Mouse (Mus musculus): ENCODE measurements around the gene Tmem200b. TPM values are rescaled to one million over a fixed set of nuclear protein-coding genes. Genes with fewer than 3 reads are reported as not detected.

Gene Tmem200b
- polyA plus RNA-seq (2017; shearing (Covaris generic)) = not detected

DNA sequence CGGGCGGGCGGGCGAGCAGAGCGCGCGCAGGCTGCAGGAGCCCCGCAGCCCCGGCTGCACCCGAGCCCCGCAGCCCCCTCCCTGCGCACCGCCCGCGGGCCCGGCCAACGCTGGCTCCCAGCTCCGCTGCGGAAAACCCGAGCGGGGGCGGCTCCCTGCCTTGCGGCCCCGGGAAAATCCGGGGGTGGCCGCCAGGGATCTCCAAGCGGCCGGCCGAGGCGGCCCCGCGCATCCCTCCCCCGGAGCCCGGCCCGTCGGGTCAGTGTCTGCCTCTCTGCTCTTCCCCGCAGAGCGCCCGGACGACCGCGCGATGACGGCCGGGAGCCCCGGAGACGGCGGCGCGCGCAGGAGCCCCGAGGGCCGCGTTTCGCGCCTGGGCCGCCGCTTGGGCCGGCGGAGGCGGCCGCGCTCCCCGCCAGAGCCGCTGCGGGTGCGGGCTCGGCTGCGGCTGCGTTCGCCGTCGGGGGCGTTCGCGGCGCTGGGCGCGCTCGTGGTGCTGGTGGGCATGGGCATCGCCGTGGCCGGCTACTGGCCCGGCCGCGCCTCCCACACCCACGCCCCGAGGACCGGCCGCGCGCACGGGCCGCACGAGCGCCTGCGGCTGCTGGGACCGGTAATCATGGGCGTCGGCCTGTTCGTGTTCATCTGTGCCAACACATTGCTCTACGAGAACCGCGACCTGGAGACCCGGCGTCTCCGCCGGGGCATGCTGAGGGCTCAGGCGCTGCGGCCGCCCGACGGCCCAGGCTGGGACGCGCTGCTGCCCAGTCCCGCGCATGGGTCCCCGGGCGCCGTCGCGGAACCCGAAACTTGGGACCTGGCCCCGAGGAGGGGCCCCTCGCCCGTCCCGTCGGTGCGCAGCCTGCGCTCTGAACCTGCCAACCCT lies at the start of gene Tmem200b:
Tmem200b (plus strand) TSS at position 311 of the 886 bp plus-strand sequence.
- ATAC-seq = no peak

DNA sequence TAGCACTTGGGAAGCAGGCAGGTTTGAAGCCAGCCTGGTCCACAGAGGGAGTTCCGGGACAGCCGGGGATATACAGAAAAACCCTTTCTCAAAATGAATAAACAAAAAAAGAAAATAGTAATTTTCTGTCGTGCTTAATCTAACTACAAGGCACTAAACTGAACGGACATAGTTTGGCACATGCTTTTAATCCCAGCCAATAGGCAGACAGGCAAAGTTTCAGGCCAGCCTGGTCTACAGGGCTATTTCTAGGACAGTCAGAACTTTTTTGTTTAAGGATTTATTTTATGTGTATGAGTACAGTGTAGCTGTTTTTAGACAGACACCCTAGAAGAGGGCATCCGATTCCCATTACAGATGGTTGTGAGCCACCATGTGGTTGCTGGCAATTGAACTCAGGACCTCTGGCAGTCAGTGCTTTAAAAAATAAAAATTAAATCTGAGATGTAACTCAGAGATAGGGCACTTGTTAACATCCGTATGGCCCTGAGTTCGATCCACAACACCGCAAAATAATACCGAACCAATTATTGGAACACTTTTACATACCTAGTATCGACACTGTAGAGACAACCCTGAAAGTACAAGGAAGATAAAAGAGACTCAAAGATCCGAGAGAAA lies 48.8 kb upstream of the Tmem200b start:
- peak; percentile 21 for ATAC-seq

DNA sequence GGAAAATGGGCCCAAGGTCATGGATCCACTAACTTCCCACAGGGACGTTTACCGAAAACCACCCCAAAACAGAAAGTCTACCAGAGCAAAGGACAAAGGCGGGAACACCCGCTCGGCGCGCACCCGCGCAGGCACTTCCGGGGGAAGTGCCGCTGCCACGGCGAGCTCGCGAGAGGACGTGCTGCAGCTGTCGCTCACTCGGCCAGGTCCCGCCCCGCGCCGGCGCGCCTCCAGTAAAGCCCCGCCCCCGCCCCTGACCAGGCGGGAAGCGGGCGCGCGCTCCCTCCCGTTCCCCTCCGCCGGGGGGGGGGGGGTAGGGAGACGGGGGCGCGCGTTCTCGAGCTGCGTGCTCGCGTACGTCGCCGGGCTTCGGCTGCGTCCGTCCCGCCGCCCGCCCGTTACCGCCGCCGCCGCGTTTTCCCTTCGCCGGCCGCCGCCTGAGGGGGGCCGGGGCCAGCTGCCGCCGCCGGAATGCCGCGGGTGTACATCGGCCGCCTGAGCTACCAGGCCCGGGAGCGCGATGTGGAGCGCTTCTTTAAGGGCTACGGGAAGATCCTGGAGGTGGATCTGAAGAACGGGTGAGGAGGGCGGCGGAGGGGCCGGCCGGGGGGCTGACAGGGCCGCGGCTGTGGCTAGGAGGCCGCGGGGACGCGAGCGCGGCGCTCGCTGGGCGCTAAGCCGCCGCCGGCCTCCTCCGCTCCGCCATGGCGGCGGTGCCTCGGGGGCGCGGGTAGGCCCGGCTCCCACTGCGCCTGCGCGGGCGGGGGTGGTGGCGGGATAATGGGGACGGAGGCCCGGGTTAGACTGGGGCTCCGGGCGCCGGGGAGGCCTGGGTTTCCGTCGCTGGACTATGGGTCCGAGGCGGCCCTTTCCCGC lies 48.0 kb upstream of the Tmem200b start, which contains the start of gene Srsf4:
Srsf4 (plus strand) TSS at position 325 of the 876 bp plus-strand sequence.
- ATAC-seq = peak; percentile 93

DNA sequence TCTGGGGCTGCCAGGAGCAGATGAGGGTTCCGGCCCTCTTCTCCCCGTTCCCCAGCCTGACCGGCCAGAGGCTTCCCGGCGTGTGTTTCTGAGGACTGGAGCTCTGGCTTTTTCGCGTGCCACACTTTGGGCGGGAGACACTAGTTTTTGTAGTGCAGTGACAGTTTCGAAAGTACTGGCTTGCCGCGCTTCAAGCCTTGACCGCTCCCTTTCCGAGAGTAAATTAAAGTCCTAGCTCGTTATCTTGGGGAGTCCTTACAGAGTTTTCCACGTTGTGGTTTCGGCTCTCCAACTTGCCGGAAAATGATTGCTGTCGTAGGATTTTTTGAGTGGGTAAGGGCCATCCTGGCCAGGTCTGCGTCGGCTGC lies 47.4 kb upstream of the Tmem200b start:
- no peak for ATAC-seq

DNA sequence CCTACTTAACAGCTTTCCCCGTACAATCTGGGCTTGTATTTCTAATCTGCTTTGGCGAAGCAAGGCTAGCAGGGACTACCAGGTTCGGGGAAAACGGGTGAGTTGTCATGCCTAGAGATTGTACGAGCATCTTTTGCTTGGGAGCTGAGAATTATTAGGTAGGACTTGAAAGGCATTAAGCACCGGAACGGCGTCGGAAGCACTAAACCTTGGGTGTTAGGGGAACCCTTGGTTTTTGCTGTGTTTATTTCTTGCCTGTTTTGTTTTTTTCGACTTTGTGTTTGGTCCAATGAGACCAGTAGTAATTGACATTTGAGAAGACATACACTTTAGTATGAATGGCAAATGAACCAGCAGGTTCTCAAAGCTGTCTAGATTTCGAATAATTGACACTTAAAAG lies 47.0 kb upstream of the Tmem200b start:
- ATAC-seq = no peak

DNA sequence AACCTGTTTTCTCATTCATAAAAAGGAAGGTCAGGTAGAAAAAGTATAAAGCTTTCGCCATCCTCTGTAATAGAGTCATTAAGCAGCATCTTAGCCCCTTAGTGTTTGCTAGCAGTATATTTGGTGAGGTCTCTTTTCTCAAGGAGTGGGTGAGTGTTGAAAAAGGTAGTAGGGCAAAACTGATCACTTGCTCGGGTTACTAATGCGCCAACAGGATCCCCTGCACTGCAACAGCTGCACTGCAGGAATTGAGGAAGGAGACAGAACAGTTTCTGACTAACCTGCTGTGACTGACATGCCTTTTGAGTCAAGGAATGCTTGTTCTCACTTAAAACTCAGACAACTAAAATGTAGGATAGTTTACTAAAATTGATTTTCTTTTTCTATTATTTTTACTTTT lies 46.3 kb upstream of the Tmem200b start:
- no peak for ATAC-seq

DNA sequence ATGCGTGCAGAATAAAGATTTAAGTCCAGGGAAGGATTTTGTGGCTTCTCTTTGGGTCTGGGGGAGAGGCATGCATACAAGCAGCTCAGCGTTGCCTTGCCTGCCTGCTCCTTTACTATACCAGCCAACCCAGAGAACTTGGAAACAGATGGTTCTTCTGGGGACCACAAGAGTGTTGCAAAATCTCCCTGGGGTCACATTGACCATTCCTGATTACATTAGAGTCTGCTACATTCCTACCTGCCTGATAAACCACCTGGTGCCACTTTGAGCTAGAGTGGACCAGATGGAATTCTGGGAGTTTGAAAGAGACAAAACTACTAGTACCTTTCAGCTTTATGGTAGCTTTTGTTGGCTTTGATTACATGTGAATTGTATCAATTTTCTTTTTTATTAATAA lies 44.7 kb upstream of the Tmem200b start:
- ATAC-seq = no peak

DNA sequence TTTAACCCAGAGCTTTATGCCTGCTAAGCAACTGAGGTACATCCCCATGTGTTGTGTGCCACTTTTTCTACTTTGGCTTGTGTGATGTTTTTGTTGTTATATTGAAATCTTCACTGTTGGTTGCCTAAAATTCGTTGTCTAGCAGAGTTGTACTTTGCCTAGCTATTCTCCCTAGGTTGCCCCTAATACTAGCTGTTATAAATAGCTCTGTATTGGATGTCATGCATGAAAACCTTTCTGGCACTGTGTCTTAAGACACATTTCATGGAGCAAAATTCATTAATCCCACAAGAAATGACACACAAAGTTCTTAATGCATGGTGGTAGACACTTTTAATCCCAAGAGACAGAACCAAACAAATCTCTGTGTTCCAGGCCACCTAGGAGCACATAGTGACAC lies 41.9 kb upstream of the Tmem200b start:
- ATAC-seq = no peak

DNA sequence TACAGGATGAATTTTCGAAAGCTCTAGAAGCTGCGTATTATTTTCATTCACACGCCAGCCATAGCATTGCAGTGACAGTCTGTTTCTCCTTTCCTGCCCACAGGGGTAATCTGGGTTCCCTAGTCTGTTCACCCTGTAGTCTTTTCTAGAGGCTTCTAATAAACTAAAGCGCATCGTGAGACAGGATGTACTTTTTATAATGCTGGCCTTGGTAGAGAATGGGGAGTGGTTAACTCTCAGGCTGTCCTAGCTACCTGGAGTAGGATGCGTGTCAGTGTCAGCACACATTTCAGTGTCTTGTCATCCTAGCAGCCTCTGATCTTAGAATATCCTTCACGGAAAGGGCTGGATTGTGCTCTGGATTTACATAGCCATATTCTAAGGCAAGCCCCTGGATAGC lies 40.3 kb upstream of the Tmem200b start:
- peak; percentile 69 for ATAC-seq

DNA sequence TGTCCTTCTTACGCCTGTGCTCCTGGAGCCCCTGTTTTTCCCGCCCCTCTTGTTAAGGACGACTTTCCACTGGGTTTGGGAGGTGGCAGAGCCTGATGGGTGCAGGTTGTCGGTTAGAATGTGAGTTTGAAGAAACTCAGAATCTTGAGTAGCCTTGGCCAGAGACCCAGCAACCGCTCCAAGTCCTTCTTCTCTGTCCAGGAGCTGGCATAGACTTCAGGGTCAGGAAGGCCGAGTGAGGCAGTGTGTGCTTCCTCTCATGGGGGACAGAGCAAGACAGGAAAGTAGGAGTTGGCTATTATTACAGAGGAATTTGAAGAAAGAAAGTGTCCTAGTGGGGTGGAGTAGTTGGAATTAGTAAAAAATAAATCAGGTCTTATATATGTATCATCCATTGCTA lies 38.0 kb upstream of the Tmem200b start:
- ATAC-seq = no peak

DNA sequence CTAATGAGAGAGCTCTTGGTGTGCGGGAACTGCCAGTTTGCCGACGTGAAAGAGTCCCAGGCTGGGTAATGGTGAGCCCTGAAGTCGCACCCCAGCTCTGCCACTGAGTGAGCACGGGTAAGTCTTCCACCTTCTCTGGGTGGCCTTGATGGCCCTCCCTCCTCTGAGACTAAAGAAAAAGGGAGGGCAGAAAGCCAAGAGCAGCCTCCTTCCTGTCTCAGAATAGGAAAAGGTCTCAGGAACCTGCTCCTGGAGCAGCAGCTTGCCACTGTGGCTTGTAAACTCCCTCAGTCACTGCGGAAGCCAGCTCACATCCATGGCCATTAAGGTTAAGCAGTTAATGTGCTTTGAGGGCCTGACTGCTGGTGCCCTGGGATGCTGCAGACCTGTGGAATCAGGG lies 36.2 kb upstream of the Tmem200b start:
- ATAC-seq = no peak

DNA sequence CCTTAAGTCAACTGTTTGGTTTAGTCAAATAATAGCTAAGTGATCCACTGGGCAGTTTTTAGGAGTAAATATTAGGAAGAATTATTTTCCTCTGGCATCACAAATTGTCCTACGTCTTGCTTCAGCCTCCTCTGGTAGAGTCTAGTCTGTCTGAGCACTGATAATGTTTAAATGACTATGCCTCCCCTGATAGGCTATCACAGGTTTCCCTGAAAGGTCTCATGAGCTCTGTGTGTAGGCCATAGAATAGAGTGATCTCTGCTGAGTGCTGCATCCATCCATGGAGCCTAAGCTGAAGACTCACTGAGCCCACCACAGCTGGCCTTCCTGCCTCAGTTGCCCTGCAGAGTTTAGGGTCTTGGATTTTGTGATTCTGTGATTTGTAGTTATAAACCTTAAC lies 33.0 kb upstream of the Tmem200b start:
- no peak for ATAC-seq

DNA sequence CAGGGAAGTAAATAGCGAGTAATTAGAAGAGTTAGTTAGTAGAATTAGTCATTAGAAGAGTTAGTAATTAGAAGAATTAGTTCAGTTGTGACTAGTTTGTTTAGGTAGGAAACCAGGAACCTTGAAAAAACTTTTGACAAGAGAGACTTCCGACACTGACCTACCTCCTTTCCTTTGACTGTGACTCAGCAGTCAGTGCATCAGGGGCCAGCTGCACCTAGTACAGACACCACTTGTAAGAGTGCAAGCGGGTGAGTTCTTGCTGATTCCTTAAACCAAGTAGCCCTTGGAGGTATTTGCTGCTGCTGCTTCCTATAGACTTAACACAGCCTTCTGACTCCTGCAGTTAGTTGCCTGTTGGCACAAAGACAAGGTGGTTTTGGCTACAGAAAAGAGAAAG lies 30.9 kb upstream of the Tmem200b start:
- ATAC-seq = no peak

DNA sequence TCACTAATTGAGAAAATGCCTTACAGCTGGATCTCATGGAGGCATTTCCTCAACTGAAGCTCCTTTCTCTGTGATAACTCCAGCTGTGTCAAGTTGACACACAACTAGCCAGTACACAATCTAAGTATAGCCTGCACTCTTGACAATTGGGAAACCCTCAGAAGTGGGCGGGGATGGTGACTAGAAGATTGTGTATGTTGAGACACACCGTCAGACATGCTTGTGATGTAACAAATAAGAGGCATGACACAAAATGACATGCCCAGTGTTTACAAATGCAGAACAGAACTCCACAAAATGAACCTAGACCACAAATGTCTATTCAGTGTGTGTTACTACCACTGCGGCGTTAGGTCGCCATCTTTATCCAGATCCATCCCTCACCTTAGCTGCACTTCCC lies 24.5 kb upstream of the Tmem200b start:
- no peak for ATAC-seq

DNA sequence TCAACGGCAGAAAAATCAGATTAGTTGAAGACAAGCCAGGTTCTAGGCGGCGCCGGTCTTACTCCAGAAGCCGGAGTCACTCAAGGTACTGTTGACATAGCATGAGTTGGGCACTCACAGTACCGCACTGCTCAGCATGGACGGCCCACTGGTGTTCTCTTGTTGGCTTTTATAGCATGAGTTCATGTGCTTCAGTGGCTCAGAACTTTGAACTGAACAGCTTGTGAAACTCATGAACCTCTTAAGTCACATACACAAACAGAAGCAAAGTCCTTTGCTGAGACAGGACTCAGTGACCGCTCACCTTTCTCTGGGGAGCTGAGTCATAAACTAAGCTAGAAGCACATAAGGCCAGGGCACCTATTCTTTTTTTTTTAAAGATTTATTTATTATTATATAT lies 23.8 kb upstream of the Tmem200b start:
- ATAC-seq = no peak

DNA sequence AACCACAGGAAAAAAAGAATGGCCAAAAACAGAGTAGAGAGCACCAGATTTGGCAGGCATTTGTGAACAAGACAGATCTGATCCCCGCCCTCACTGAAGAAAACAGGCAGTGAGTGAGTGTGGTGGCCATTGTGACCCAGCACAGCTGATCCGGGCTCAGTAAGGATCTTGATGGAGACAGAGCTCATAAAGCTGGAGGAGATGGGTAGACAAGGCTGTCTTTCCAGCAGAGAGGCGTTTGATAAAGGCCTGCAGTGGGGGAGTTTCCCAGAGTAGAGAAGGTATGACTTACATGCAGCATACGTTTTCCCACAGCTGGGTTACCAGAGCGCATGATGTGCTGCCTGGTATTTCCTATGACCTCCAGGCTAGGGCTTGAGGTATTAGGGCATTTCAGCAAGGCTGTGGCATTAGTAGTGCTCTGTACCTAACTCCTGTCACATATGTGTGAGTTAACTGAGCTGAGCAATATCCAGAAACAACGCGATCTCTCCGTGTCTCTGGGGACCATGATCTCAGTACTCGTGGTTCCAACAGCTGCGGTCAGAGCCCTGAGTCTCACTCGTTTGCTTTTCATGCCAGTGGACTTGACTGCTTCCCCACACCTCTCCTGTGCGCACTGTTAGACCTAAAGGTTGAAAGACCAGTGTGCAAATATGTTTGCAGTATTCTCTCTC lies 22.9 kb upstream of the Tmem200b start:
- no peak for ATAC-seq

DNA sequence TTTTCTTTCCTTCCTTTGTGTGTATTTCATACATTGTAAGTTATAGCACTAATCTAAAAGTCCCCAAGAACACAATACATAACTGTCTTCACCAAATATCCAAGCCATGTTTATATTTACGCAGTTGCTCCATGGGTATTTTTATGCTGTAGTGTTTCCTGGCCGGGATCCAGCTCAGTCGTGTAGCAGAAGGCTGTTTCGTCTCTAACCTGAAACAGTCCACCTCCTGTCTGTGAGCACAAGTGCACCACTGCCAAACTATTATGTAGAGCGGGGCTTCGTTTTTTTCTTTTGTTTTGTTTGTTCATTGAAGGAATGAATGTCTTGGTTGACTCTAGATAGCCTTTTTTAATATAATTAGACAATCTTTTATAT lies 22.4 kb upstream of the Tmem200b start:
- ATAC-seq = no peak

DNA sequence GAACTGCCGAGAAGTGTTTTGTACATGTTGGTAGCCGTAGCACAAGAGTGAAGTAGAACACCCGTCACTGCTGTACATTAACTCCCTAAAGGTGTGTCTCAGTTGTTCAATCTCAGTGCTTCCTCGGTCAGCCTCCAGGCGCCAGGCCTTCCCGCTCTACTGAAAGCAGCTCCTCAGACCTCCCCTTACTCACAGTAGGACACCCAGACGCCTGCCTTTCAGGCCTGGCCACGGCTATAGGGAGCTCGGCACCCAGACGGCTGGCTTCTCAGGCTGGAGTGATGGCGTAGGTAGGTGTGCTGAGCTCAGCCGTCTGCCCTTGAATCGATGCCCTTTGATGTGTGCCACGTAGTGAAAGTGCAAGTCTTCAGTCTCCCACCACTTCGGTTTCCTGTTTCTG lies 20.5 kb upstream of the Tmem200b start:
- peak; percentile 36 for ATAC-seq

DNA sequence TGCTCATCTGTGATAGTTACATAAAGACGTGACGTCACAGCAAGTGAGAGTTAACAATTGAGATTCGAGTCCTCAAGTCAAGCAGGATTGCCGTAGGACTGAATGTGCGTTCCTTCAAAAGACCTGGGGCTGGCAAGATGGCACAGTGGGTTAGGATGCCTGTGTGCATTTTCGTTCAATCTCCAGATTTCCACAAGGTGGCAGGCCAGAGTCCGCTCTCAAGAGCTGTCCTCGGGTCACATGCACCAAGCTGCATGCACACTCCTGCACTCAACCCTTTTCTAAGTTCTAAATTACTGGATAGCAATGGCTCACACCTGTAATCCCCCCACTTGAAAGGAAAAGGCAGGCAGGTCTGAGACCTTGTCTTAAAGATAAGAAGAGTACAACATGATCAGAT lies 17.1 kb upstream of the Tmem200b start:
- ATAC-seq = no peak

DNA sequence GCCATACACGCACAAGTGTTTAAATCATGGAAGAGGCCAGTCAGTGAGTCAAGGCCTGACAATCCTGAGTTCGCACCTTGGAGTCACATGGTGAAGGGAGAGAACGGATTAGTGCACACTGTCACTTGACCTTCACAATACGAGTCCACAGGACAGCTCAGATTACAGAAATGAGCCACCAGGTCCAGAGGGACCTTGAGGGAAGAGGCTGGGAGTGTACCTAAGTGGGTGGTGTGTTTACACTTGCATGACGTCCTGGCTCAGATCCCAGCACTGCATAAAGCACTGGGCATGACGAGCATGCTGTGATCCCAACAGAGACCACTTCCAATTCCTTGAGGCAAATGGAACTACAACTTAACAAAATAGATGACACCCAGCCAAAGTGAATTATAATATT lies 15.1 kb upstream of the Tmem200b start:
- ATAC-seq = no peak

DNA sequence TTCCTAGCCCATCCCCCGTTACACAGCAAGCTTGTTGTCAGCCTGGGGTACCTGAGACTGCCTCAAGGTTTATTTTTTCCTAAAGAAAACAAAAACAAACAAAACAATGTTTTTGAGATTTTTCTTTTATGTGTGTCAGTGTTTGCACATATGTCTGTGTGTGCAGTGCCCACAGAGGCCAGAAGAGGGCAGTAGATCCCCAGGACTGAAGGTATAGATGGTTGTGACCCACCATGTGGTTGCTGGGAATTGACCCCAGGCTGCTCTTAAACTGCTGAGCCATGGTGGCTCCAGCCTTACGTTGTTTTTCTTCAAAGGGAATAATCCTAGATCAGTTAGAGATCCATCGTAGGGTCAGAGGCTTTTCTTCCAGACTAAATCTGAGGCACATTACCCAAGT lies 13.7 kb upstream of the Tmem200b start:
- ATAC-seq = no peak

DNA sequence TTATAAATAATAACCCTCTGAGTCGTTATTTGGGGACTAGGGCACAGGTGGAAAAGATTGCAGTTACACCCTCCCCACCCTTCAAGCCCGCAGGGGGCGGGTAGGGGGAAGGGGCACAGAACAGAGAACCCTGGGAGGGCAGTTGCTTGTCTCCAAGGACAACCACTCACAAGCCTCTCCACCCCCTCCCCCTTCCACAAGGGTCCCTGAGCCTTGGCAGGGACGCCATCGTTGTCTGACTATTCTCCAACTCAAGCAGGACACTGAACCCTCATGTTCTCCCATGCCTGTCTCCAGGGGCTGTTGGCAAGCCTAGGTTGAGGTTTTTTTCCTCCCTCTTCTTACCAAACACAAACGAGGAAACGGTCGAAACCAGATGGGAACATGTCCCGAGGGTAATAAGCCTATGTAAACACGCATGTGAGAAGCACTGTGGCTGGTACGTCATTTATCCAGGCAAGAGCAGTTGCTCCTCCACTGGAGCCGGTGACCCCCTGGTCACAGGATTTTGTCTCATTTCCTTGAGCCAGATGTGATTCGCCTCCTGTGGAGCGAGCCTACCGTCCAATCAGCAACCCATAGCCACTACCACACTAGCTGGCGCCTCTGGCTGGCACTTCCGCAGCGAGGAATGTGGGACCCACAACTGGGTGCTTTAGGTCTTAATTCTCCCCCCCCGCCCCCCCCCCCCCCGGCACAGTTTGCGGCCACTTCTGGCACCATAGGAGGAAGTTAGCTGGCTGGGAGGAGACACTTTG lies 11.2 kb upstream of the Tmem200b start:
- no peak for ATAC-seq
